Comparison of ENCODE assay signal across 26 mouse cellular contexts in genomic region chr15:98170917-98171316, GRCm38 (mm10). TPM values are rescaled to one million over a fixed set of nuclear protein-coding genes. Genes with fewer than 3 reads are reported as not detected.
DNase-seq lines count a peak whose midpoint lies in the region; ATAC-seq and TF ChIP-seq lines count a peak whose summit lies in the region.
"Had no signal": no experiment of that assay in that cellular context is flagged by ENCODE, and none has a peak within 500 bp of the region (broad histone marks: within the 10 kb centered on the region; RNA-seq: fewer than 3 reads in every experiment).

No protein-coding gene starts in this region.

- H3K4me2 ChIP-seq in forebrain, embryonic 14.5 days (ENCODE audit: low read length) = peak overlapping the region; percentile 78
- peak overlapping the region; percentile 67 for H3K4me2 ChIP-seq in hindbrain, embryonic 14.5 days (replicated peaks)
- peak overlapping the region; percentile 84 for H3K4me2 ChIP-seq in midbrain, postnatal 0 days (ENCODE audit: low read depth, low read length, poor library complexity, severe bottlenecking)
- H3K4me2 ChIP-seq: embryonic facial prominence, embryonic 12.5 days; heart, embryonic 11.5 days; kidney, embryonic 15.5 days; limb, embryonic 13.5 days; liver, embryonic 13.5 days; lung, embryonic 14.5 days had no signal

- intact Hi-C loops in left cerebral cortex, adult 2 months (cut with DNase I) = loop anchor here (5.0 kb wide), 2 partner anchors 64 to 209 kb away; partner anchors contain the start of gene Tmem106c
- intact Hi-C loops in left cerebral cortex, postnatal 10 days (cut with DNase I) = loop anchor here (5.0 kb wide), 1 partner anchor 79 kb away; the partner anchor contains the start of genes Pfkm and Senp1

- peaks cover 20% of the 10 kb centered on the region; the same call in 1 of the 2 replicates for H3K27me3 ChIP-seq in forebrain, embryonic 14.5 days (replicated peaks; ENCODE audit: control insufficient read depth, insufficient read depth, low read length)
- H3K27me3 ChIP-seq in hindbrain, embryonic 14.5 days (ENCODE audit: control insufficient read depth, insufficient read depth, low read length) = peaks cover 9% of the 10 kb centered on the region; the same call in 1 of the 2 replicates
- H3K27me3 ChIP-seq in midbrain, postnatal 0 days (ENCODE audit: insufficient read depth, low read length) = no peaks in the 10 kb centered on the region

- H3K36me3 ChIP-seq in forebrain, embryonic 14.5 days (ENCODE audit: control insufficient read depth, insufficient read depth, low read length) = no peaks in the 10 kb centered on the region
- H3K36me3 ChIP-seq in hindbrain, embryonic 14.5 days (replicated peaks; ENCODE audit: control insufficient read depth, insufficient read depth) = no peaks in the 10 kb centered on the region
- H3K36me3 ChIP-seq in midbrain, postnatal 0 days (ENCODE audit: insufficient read depth, low read length) = no peaks in the 10 kb centered on the region
- H3K36me3 ChIP-seq: embryonic facial prominence, embryonic 12.5 days; kidney, embryonic 15.5 days; limb, embryonic 13.5 days; liver, embryonic 13.5 days had no signal

- no peak for ATAC-seq in forebrain, embryonic 14.5 days
- no peak for ATAC-seq in hindbrain, embryonic 14.5 days (ENCODE audit: low FRiP score)
- ATAC-seq in midbrain, postnatal 0 days (ENCODE audit: low FRiP score) = no peak

- no peak overlapping the region for H3K9ac ChIP-seq in forebrain, embryonic 14.5 days (ENCODE audit: low read length)
- 0 out of 2 replicates have a peak overlapping the region, but pooled peaks have one; percentile 62 for H3K9ac ChIP-seq in hindbrain, embryonic 14.5 days
- H3K9ac ChIP-seq in midbrain, postnatal 0 days (replicated peaks; ENCODE audit: low read length, poor library complexity, severe bottlenecking) = no peak overlapping the region; the same call in 1 of the 2 replicates
- H3K9ac ChIP-seq: embryonic facial prominence, embryonic 12.5 days; kidney, embryonic 15.5 days; limb, embryonic 13.5 days; liver, embryonic 13.5 days; lung, embryonic 14.5 days had no signal

- H3K27ac ChIP-seq in left cerebral cortex, adult 2 months = peak overlapping the region; percentile 59
- H3K27ac ChIP-seq in forebrain, embryonic 14.5 days (ENCODE audit: low read depth, low read length) = no peak overlapping the region
- H3K27ac ChIP-seq in hindbrain, embryonic 14.5 days = no peak overlapping the region
- H3K27ac ChIP-seq in midbrain, postnatal 0 days (ENCODE audit: low read depth, low read length) = no peak overlapping the region
- H3K27ac ChIP-seq: embryonic facial prominence, embryonic 12.5 days; kidney, embryonic 15.5 days; limb, embryonic 13.5 days; liver, embryonic 13.5 days had no signal

- peaks cover 4% of the 10 kb centered on the region; the same call in 1 of the 2 replicates for H3K4me1 ChIP-seq in forebrain, embryonic 14.5 days (ENCODE audit: control insufficient read depth, insufficient read depth, low read length)
- peaks cover 28% of the 10 kb centered on the region for H3K4me1 ChIP-seq in hindbrain, embryonic 14.5 days (replicated peaks; ENCODE audit: control insufficient read depth, insufficient read depth, low read length)
- H3K4me1 ChIP-seq in midbrain, postnatal 0 days (ENCODE audit: insufficient read depth, low read length) = 0 out of 2 replicates have a peak, but pooled peaks cover 11% of the 10 kb centered on the region

- no peak for DNase-seq in left cerebral cortex, adult 2 months (ENCODE audit: extremely low spot score in 1 of 2, low spot score in 2 of 2)
- DNase-seq in left cerebral cortex, postnatal 10 days (ENCODE audit: extremely low spot score in 1 of 2, low spot score in 2 of 2) = no peak
- no peak for DNase-seq in forebrain, embryonic 14.5 days (ENCODE audit: low spot score)
- no peak for DNase-seq in hindbrain, embryonic 14.5 days (ENCODE audit: low spot score)
- no peak for DNase-seq in midbrain, postnatal 0 days (ENCODE audit: low spot score)
- no peak for DNase-seq in urinary bladder, adult 18-20 months (ENCODE audit: low spot score in 2 of 2)
- DNase-seq in cerebellum, adult 9-11 months = no peak
- DNase-seq: adrenal gland, adult 8-10 months; cerebellum, adult 9-10 months; heart, postnatal 10 days; liver, embryonic 13.5 days; lung, embryonic 14.5 days; lung, postnatal 36 days; thymus, postnatal 25 days had no signal

- H3K9me3 ChIP-seq in forebrain, embryonic 14.5 days (replicated peaks; ENCODE audit: control insufficient read depth, low read length) = no peaks in the 10 kb centered on the region
- H3K9me3 ChIP-seq in hindbrain, embryonic 14.5 days (ENCODE audit: control insufficient read depth, low read length) = no peaks in the 10 kb centered on the region
- no peaks in the 10 kb centered on the region for H3K9me3 ChIP-seq in midbrain, postnatal 0 days (ENCODE audit: low read length)
- H3K9me3 ChIP-seq: embryonic facial prominence, embryonic 12.5 days; kidney, embryonic 15.5 days; limb, embryonic 13.5 days; liver, embryonic 13.5 days had no signal

- 76% methylated on average over 9 of the region's 9 CpGs for WGBS in forebrain, embryonic 14.5 days
- 72% methylated on average over 9 of the region's 9 CpGs for WGBS in hindbrain, embryonic 14.5 days
- WGBS in midbrain, postnatal 0 days = 78% methylated on average over 9 of the region's 9 CpGs

- peak overlapping the region; percentile 28; the same call in 1 of the 2 replicates for H3K4me3 ChIP-seq in left cerebral cortex, adult 2 months
- H3K4me3 ChIP-seq in forebrain, embryonic 14.5 days (ENCODE audit: low read depth, low read length) = no peak overlapping the region; the same call in 1 of the 2 replicates
- no peak overlapping the region for H3K4me3 ChIP-seq in hindbrain, embryonic 14.5 days (replicated peaks; ENCODE audit: low read length)
- peak overlapping the region; percentile 66 for H3K4me3 ChIP-seq in midbrain, postnatal 0 days (ENCODE audit: low read depth, low read length)
- H3K4me3 ChIP-seq: embryonic facial prominence, embryonic 12.5 days; kidney, embryonic 15.5 days; limb, embryonic 13.5 days; liver, embryonic 13.5 days had no signal

- no peak for TF ChIP-seq CTCF in left cerebral cortex, adult 2 months (IDR thresholded peaks at IDR 0.05)
- no peak for TF ChIP-seq CTCF in midbrain, postnatal 0 days (IDR thresholded peaks at IDR 0.05)

RNA-seq across cellular contexts. Expression of gene Ccdc184, which starts 4.0 kb away (rescaled TPM):
- 10 to 100 TPM; 20.6 to 21.8 TPM for total RNA-seq in left cerebral cortex, adult 2 months (2021)
- 10 to 100 TPM; 43.7 to 49.0 TPM for total RNA-seq in left cerebral cortex, postnatal 10 days (2021)
- polyA plus RNA-seq in forebrain, embryonic 14.5 days (2014; fragmentation: Nextera tagmentation; extraction: Ambion mirVana) = 42.6 and 52.2 TPM in 2 replicates
- polyA plus RNA-seq in hindbrain, embryonic 14.5 days (2014; fragmentation: Nextera tagmentation; extraction: Ambion mirVana) = 98.1 and 125 TPM in 2 replicates
- 127 and 129 TPM in 2 replicates for total RNA-seq in midbrain, postnatal 0 days (2014; rRNA removed)
- 132 and 145 TPM in 2 replicates for polyA plus RNA-seq in midbrain, postnatal 0 days (2015; fragmentation: Nextera tagmentation; extraction: Ambion mirVana)
- total RNA-seq: gastrocnemius, adult 18-20 months; megakaryocyte-erythroid progenitor cell, adult 5-6 weeks had no signal
- polyA plus RNA-seq: lung, embryonic 14.5 days had no signal

RNA-seq across cellular contexts. Expression of gene Asb8, which starts 5.5 kb away (rescaled TPM):
- 10 to 100 TPM; 46.2 to 51.8 TPM for total RNA-seq in left cerebral cortex, adult 2 months (2021)
- total RNA-seq in left cerebral cortex, postnatal 10 days (2021) = 10 to 100 TPM; 36.2 to 41.8 TPM
- polyA plus RNA-seq in forebrain, embryonic 14.5 days (2014; fragmentation: Nextera tagmentation; extraction: Ambion mirVana) = 60.5 and 62.2 TPM in 2 replicates
- 66.2 and 66.8 TPM in 2 replicates for polyA plus RNA-seq in hindbrain, embryonic 14.5 days (2014; fragmentation: Nextera tagmentation; extraction: Ambion mirVana)
- 60.5 and 72.7 TPM in 2 replicates for total RNA-seq in midbrain, postnatal 0 days (2014; rRNA removed)
- polyA plus RNA-seq in midbrain, postnatal 0 days (2015; fragmentation: Nextera tagmentation; extraction: Ambion mirVana) = 59.2 and 64.9 TPM in 2 replicates

RNA-seq across cellular contexts. Expression of gene Olfr288, which starts 24.4 kb away (rescaled TPM):
- total RNA-seq in left cerebral cortex, adult 2 months (2021) = not detected
- total RNA-seq in left cerebral cortex, postnatal 10 days (2021) = not detected
- polyA plus RNA-seq in forebrain, embryonic 14.5 days (2014; fragmentation: Nextera tagmentation; extraction: Ambion mirVana) = not detected in 2 replicates
- polyA plus RNA-seq in hindbrain, embryonic 14.5 days (2014; fragmentation: Nextera tagmentation; extraction: Ambion mirVana) = not detected in 2 replicates
- not detected in 2 replicates for total RNA-seq in midbrain, postnatal 0 days (2014; rRNA removed)
- not detected in 2 replicates for polyA plus RNA-seq in midbrain, postnatal 0 days (2015; fragmentation: Nextera tagmentation; extraction: Ambion mirVana)
- total RNA-seq: adrenal gland, adult 8-10 months; gastrocnemius, adult 18-20 months; heart, postnatal 10 days; layer of hippocampus, postnatal 14 days; left cerebral cortex, postnatal 14 days; megakaryocyte-erythroid progenitor cell, adult 5-6 weeks had no signal
- polyA plus RNA-seq: C2C12; embryonic facial prominence, embryonic 12.5 days; gonadal fat pad, adult 2 months; heart, embryonic 11.5 days; intestine, embryonic 14.5 days; kidney, embryonic 15.5 days; large intestine, adult 2 months; limb, embryonic 13.5 days; liver, embryonic 13.5 days; lung, embryonic 14.5 days had no signal

RNA-seq across cellular contexts. Expression of gene Gm44579, which starts 49.9 kb away (rescaled TPM):
- under 1 TPM in 1 of 2 experiments, not detected in 1; 0.32 TPM for total RNA-seq in left cerebral cortex, adult 2 months (2021)
- total RNA-seq in left cerebral cortex, postnatal 10 days (2021) = not detected
- polyA plus RNA-seq in forebrain, embryonic 14.5 days (2014; fragmentation: Nextera tagmentation; extraction: Ambion mirVana) = not detected in 2 replicates
- not detected in 2 replicates for polyA plus RNA-seq in hindbrain, embryonic 14.5 days (2014; fragmentation: Nextera tagmentation; extraction: Ambion mirVana)
- not detected in 2 replicates for total RNA-seq in midbrain, postnatal 0 days (2014; rRNA removed)
- polyA plus RNA-seq in midbrain, postnatal 0 days (2015; fragmentation: Nextera tagmentation; extraction: Ambion mirVana) = 0.09 and 0.11 TPM in 2 replicates
- total RNA-seq: adrenal gland, adult 8-10 months; gastrocnemius, adult 18-20 months; heart, postnatal 10 days; left cerebral cortex, postnatal 14 days; megakaryocyte-erythroid progenitor cell, adult 5-6 weeks had no signal
- polyA plus RNA-seq: C2C12; embryonic facial prominence, embryonic 12.5 days; gonadal fat pad, adult 2 months; heart, embryonic 11.5 days; intestine, embryonic 14.5 days; kidney, embryonic 15.5 days; large intestine, adult 2 months; limb, embryonic 13.5 days; liver, embryonic 13.5 days; lung, embryonic 14.5 days had no signal

RNA-seq across cellular contexts. Expression of gene Olfr287, which starts 49.9 kb away (rescaled TPM):
- total RNA-seq in left cerebral cortex, adult 2 months (2021) = 1 to 10 TPM; 4.7 to 5.3 TPM
- total RNA-seq in left cerebral cortex, postnatal 10 days (2021) = 1 to 10 TPM in 1 of 2 experiments, not detected in 1; 1.6 TPM
- polyA plus RNA-seq in forebrain, embryonic 14.5 days (2014; fragmentation: Nextera tagmentation; extraction: Ambion mirVana) = not detected in 2 replicates
- polyA plus RNA-seq in hindbrain, embryonic 14.5 days (2014; fragmentation: Nextera tagmentation; extraction: Ambion mirVana) = 0.17 TPM in 1 of 2 replicates, not detected in the other
- 0.44 and 1.2 TPM in 2 replicates for total RNA-seq in midbrain, postnatal 0 days (2014; rRNA removed)
- polyA plus RNA-seq in midbrain, postnatal 0 days (2015; fragmentation: Nextera tagmentation; extraction: Ambion mirVana) = 1.2 and 1.5 TPM in 2 replicates
- total RNA-seq: gastrocnemius, adult 18-20 months; heart, postnatal 10 days; megakaryocyte-erythroid progenitor cell, adult 5-6 weeks had no signal
- polyA plus RNA-seq: C2C12; embryonic facial prominence, embryonic 12.5 days; gonadal fat pad, adult 2 months; heart, embryonic 11.5 days; intestine, embryonic 14.5 days; kidney, embryonic 15.5 days; limb, embryonic 13.5 days; liver, embryonic 13.5 days; lung, embryonic 14.5 days had no signal

Comparison
In these comparisons a context has a peak if more than half of its experiments do, and no peak if none do; other contexts are left out.
1. H3K4me3 ChIP-seq: peak in left cerebral cortex, adult 2 months (single experiment) and midbrain, postnatal 0 days (single experiment); none in forebrain, embryonic 14.5 days (single experiment) and hindbrain, embryonic 14.5 days (single experiment).
2. Peak in every context shown above with its lines, with median percentiles within 50 percentile points of each other: H3K4me2 ChIP-seq.